Mouse (Mus musculus): ENCODE measurements at regions not wholly inside any gene's neighbourhood (a gene's known extent, or its start where the extent isn't known, plus 50 kb on each side); places are given as distances from the start of the nearest gene placed in this dataset.

DNA sequence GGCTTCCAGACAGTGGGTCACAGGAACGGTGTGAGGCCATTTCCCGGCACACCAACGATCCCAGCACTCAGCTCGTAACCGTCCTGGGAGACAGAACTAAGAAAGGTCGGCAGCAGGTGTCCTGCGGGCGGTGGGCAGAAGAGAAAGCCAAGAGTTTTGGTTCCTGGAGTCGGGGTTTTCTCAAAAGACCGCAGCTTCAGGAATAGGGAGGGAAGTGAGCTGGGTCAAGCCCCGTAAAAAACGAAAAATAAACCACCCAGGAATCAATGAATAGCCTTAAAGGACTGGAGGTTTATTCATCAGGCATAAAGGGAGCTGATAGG, 145.5 kb downstream of the Cd24a start:
- TF ChIP-seq EP300 (IDR thresholded peaks at IDR 0.05; ENCODE audit: low read depth) (no peak), CTCF (IDR thresholded peaks at IDR 0.05; ENCODE audit: low read depth) (no peak)
